ENCODE assay signal across 17 mouse cellular contexts in the genomic region with DNA sequence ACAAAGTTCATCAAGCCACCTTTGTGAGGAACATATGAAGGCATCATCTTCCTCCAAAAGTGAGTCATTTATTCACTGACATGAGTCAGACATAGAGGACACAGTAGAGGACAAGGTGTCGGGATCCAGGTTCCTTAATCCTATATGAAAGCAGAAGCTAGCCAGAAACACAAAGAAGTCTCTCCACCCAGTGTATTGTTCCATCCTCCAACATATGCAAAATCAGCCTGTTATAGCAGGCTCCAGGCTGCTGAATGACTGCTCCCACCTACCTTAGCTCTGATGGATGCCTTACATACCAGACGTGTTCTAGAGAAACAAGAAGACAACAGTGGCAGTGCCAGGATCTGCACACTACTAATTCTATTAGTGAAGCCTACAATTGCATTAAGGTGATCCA.
"Had no signal": no experiment of that assay in that cellular context is flagged by ENCODE, and none has a peak within 500 bp of the region (broad histone marks: within the 10 kb centered on the region; RNA-seq: fewer than 3 reads in every experiment).

No protein-coding gene starts in this region.

- DNase-seq: kidney, postnatal 14 days; kidney, postnatal 4 days; layer of hippocampus, postnatal 36 days; liver, embryonic 13.5 days; lung, adult 2 months; lung, postnatal 14 days; lung, postnatal 4 days; midbrain, embryonic 14.5 days; right cerebral cortex, adult 18-20 months; right cerebral cortex, postnatal 14 days; right cerebral cortex, postnatal 4 days; thymus, adult 2 months; thymus, postnatal 14 days; thymus, postnatal 4 days had no signal

- H3K27me3 ChIP-seq: liver, embryonic 13.5 days had no signal

- H3K9ac ChIP-seq: liver, embryonic 13.5 days had no signal

- H3K4me2 ChIP-seq: liver, embryonic 13.5 days; midbrain, embryonic 11.5 days had no signal

- H3K27ac ChIP-seq: left cerebral cortex, adult 2 months; liver, embryonic 13.5 days; stomach, postnatal 0 days had no signal

- H3K4me3 ChIP-seq: left cerebral cortex, adult 2 months; liver, embryonic 13.5 days had no signal

- H3K9me3 ChIP-seq: liver, embryonic 13.5 days had no signal
